Mouse (Mus musculus) thymus, postnatal 0 days (tissue): ENCODE results near the gene Supt5. TPM values are rescaled to one million over a fixed set of nuclear protein-coding genes. Genes with fewer than 3 reads are reported as not detected.

ENCODE experiments used
- polyA plus RNA-seq: library from polyadenylated mRNA; unstranded; fragments of >200 nt; fragmentation: Nextera tagmentation; extraction: Ambion mirVana; gene quantifications from 2 replicates; pipeline ENCODE4 v1.2.1, GENCODE M21; 2015

Supt5 gene
- polyA plus RNA-seq, 1 experiment from 2014 or later: 73.3 TPM

Other genes starting within 250 kb of the Supt5 start
- 0.22 and 0.40 TPM in 2 replicates for gene 9530053A07Rik, start 209.3 kb downstream of the Supt5 start, polyA plus RNA-seq
- 147 and 150 TPM in 2 replicates for gene Fbl, start 169.0 kb downstream of the Supt5 start, polyA plus RNA-seq
- 11.5 and 12.4 TPM in 2 replicates for gene Dyrk1b, start 159.3 kb downstream of the Supt5 start, polyA plus RNA-seq
- 3.6 TPM in 2 replicates for gene Eid2, start 70.9 kb downstream of the Supt5 start, polyA plus RNA-seq
- 7.5 and 8.5 TPM in 2 replicates for gene Eid2b, start 61.0 kb downstream of the Supt5 start, polyA plus RNA-seq
- gene Selenov, start 47.6 kb downstream of the Supt5 start, polyA plus RNA-seq: not detected in 2 replicates
- 0.33 and 0.51 TPM in 2 replicates for gene Dll3, start 36.5 kb downstream of the Supt5 start, polyA plus RNA-seq
- gene Timm50, start 26.7 kb downstream of the Supt5 start, polyA plus RNA-seq: 116 and 125 TPM in 2 replicates
- 1,689 and 1,723 TPM in 2 replicates for gene Rps16, start 11.9 kb upstream of the Supt5 start, polyA plus RNA-seq
- 35.4 and 49.6 TPM in 2 replicates for gene Plekhg2, start 33.9 kb upstream of the Supt5 start, polyA plus RNA-seq
- 70.6 and 72.0 TPM in 2 replicates for gene Zfp36, start 41.5 kb upstream of the Supt5 start, polyA plus RNA-seq
- gene Med29, start 54.0 kb upstream of the Supt5 start, polyA plus RNA-seq: 42.0 and 42.5 TPM in 2 replicates
- 59.3 and 64.0 TPM in 2 replicates for gene Paf1, start 54.2 kb upstream of the Supt5 start, polyA plus RNA-seq
- 777 and 920 TPM in 2 replicates for gene Gmfg, start 98.7 kb upstream of the Supt5 start, polyA plus RNA-seq
- gene Lrfn1, start 113.2 kb upstream of the Supt5 start, polyA plus RNA-seq: 0.86 and 1.1 TPM in 2 replicates
- 0.30 TPM in 1 of 2 replicates, not detected in the other for gene Ifnl2, start 171.7 kb upstream of the Supt5 start, polyA plus RNA-seq
- 0.26 and 0.34 TPM in 2 replicates for gene Ifnl3, start 184.1 kb upstream of the Supt5 start, polyA plus RNA-seq
- gene Sycn, start 202.1 kb upstream of the Supt5 start, polyA plus RNA-seq: 0.27 and 1.1 TPM in 2 replicates
- gene Nccrp1, start 208.5 kb upstream of the Supt5 start, polyA plus RNA-seq: 0.27 and 0.64 TPM in 2 replicates